Mouse (Mus musculus): Measurements from ENCODE around the gene Fyb.
A peak's percentile ranks its signal among the peaks of the same experiment; 100 is the strongest.

The Fyb gene

GRCm38 (mm10) chr15:6707936-6708525 lies 185.4 kb downstream of the Fyb start, which contains the start of gene Rictor:
TSS of gene Rictor (plus strand) at chr15:6708379.
- no peaks in the 10 kb centered on the region for H3K27me3 ChIP-seq (ENCODE audit: control insufficient read depth, insufficient read depth, low read length, poor library complexity, severe bottlenecking)
- DNase-seq (ENCODE audit: low read depth, low spot score) = peak; percentile 89
- H3K36me3 ChIP-seq (ENCODE audit: control insufficient read depth, insufficient read depth, low read length, poor library complexity, severe bottlenecking) = no peaks in the 10 kb centered on the region

GRCm38 (mm10) chr15:6708526-6709441 lies 186.1 kb downstream of the Fyb start:
- Histone ChIP-seq H3K36me3 (ENCODE audit: control insufficient read depth, insufficient read depth, low read length, poor library complexity, severe bottlenecking) (no peaks in the 10 kb centered on the region), H3K27me3 (ENCODE audit: control insufficient read depth, insufficient read depth, low read length, poor library complexity, severe bottlenecking) (no peaks in the 10 kb centered on the region)
- peak; percentile 42 for DNase-seq (ENCODE audit: low read depth, low spot score)

- H3K27me3 ChIP-seq (ENCODE audit: control insufficient read depth, insufficient read depth, low read length, poor library complexity, severe bottlenecking) = no peaks in the 10 kb centered on the region
- no peaks in the 10 kb centered on the region for H3K36me3 ChIP-seq (ENCODE audit: control insufficient read depth, insufficient read depth, low read length, poor library complexity, severe bottlenecking)
- DNase-seq (ENCODE audit: low read depth, low spot score) = peak; percentile 22
Observed at GRCm38 (mm10) chr15:6709618-6710017, 187.0 kb downstream of the Fyb start.

- no peaks in the 10 kb centered on the region for H3K36me3 ChIP-seq (ENCODE audit: control insufficient read depth, insufficient read depth, low read length, poor library complexity, severe bottlenecking)
- DNase-seq (ENCODE audit: low read depth, low spot score) = no peak
- no peaks in the 10 kb centered on the region for H3K27me3 ChIP-seq (ENCODE audit: control insufficient read depth, insufficient read depth, low read length, poor library complexity, severe bottlenecking)
Observed at GRCm38 (mm10) chr15:6710341-6710740, 187.7 kb downstream of the Fyb start.

- H3K36me3 ChIP-seq (ENCODE audit: control insufficient read depth, insufficient read depth, low read length, poor library complexity, severe bottlenecking) = no peaks in the 10 kb centered on the region
- H3K27me3 ChIP-seq (ENCODE audit: control insufficient read depth, insufficient read depth, low read length, poor library complexity, severe bottlenecking) = no peaks in the 10 kb centered on the region
- DNase-seq (ENCODE audit: low read depth, low spot score) = no peak
Observed at GRCm38 (mm10) chr15:6711226-6711625, 188.6 kb downstream of the Fyb start.
